Mouse (Mus musculus): ENCODE results near the gene Cmip.

Cmip gene

GRCm38 (mm10) chr8:117348718-117349394 is 92.0 kb downstream of the Cmip start:
- no peak for DNase-seq (ENCODE audit: low spot score)

GRCm38 (mm10) chr8:117349541-117349940 is 92.7 kb downstream of the Cmip start:
- no peak for DNase-seq (ENCODE audit: low spot score)

- no peak for DNase-seq (ENCODE audit: low spot score)
These were observed 95.2 kb downstream of the Cmip start for GRCm38 (mm10) chr8:117352098-117352497.

- DNase-seq (ENCODE audit: low spot score): no peak
These were observed 98.4 kb downstream of the Cmip start for GRCm38 (mm10) chr8:117355111-117355831.

DNA sequence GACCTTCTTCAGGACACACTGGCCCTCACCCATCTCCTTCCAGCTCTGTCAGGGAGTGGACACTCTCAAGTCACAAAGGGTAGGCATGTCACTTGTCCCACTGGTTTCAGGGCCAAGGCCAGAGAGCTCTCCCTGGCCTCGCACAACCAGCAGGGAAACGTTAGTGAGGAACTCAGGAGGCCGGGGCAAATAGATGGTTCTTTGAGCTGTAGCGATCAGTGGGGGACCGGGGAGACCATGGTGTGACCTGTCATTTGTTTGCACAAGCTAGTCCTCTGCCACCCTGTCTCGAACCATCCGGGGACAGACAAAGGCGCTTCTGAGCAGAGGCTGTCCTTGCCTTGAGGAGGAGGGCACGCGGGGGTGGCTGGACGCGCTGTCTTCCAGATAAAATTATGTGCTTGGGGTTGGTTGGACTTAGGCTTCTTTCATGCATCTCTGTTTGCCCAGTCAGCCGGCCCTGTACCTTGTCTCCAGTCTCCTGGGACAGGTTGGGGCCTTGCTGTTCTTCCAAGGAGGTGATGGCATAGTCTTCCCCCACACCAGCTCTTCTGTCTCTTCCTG is 99.3 kb downstream of the Cmip start:
- no peak for DNase-seq (ENCODE audit: low spot score)

- no peak for DNase-seq (ENCODE audit: low spot score)
These were observed 100.9 kb downstream of the Cmip start for GRCm38 (mm10) chr8:117357491-117358467.

- DNase-seq (ENCODE audit: low spot score): no peak
These were observed 103.5 kb downstream of the Cmip start for GRCm38 (mm10) chr8:117360172-117360930.

GRCm38 (mm10) chr8:117361595-117362437 is 105.0 kb downstream of the Cmip start:
- no peak for DNase-seq (ENCODE audit: low spot score)

- no peak for DNase-seq (ENCODE audit: low spot score)
These were observed 105.5 kb downstream of the Cmip start for GRCm38 (mm10) chr8:117362438-117362726.

DNA sequence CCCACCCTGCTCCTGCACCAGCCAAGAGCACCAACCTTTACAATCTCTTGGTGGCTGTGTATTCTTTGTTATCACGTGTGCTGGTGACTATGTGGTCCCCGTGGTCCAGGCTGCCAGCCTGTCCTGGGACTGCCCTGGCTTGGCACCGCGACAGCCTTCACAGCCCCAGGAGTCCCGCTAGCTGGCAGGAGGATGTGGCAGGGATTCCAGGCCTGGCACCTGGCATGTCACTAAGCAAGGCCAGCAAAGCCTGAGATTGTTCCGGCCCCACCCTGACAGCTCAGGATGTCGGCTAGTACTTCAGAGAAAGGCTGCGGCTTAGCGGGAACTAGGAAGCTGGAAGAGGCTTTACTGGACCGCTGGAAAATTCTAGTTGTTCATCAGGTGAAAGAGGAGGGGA is 106.4 kb downstream of the Cmip start:
- no peak for DNase-seq (ENCODE audit: low spot score)

- DNase-seq (ENCODE audit: low spot score): no peak
These were observed 107.7 kb downstream of the Cmip start for GRCm38 (mm10) chr8:117364374-117365160.

DNA sequence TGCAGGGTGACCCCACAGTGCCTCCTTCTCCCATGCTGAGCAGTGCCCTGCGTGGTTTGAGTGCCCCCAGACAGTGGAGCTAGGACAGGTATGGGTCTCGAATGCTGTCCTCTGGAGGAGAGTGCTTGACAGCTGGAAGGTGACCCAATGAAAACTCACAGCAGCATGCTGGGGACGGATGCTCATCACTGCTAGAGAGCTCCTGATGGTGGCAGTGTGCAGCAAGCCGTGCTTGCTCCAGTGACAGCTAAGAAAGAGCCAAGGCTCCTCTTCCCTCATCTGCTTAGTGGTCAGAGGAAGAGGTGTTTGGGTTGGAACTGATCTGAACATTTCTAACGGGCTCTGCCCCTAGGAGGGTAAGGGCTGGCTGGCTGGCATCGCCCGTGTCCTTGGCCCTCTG is 109.6 kb downstream of the Cmip start:
- peak; percentile 48 for DNase-seq (ENCODE audit: low spot score)

- no peak for DNase-seq (ENCODE audit: low spot score)
These were observed 110.6 kb downstream of the Cmip start for GRCm38 (mm10) chr8:117367441-117367840.

- no peak for DNase-seq (ENCODE audit: low spot score)
These were observed 111.9 kb downstream of the Cmip start for GRCm38 (mm10) chr8:117368781-117369180.

- DNase-seq (ENCODE audit: low spot score): no peak
These were observed 113.1 kb downstream of the Cmip start for GRCm38 (mm10) chr8:117370009-117370408.

- DNase-seq (ENCODE audit: low spot score): no peak
These were observed 114.3 kb downstream of the Cmip start for GRCm38 (mm10) chr8:117371189-117371588.

DNA sequence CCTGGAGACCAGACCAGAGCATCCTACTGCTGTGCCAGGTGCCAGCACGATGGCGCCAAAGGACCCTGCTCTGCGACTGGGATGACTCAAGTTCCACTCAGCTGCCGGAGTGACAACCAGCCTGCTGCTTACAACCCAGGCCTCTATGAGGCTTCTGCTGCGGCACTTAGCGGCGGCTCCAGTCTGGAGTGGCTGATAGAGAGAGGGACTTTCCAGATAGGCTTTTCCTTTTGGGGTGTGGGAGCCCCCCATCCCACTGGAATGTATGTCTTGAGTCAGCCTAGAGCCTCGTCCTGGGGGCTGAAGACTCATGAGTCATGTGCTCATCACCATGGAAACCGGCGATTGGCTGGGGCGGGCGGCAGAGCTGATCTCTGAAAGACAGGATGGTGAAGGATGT is 115.2 kb downstream of the Cmip start:
- DNase-seq (ENCODE audit: low spot score): no peak

- DNase-seq (ENCODE audit: low spot score): no peak
These were observed 116.2 kb downstream of the Cmip start for GRCm38 (mm10) chr8:117373001-117373428.

DNA sequence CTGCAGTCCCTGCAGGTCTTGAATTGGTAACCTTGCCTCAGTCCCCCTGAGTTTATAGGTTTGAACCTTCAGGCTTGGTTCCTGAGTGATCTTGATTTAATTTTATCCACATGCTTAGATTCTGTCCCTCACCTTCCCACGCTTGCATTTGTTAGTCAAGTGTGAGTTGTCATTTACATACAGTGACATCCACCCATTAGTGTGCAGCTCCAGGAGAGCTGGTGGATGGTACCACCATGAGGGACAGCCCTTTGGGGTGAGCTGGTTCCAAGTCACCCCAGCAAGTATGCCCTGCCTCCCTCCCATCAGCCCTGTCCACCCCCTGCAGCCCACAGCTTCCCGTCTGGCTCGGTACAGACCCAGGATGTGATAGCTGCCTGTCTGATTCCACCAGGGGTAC is 117.2 kb downstream of the Cmip start:
- no peak for DNase-seq (ENCODE audit: low spot score)

DNA sequence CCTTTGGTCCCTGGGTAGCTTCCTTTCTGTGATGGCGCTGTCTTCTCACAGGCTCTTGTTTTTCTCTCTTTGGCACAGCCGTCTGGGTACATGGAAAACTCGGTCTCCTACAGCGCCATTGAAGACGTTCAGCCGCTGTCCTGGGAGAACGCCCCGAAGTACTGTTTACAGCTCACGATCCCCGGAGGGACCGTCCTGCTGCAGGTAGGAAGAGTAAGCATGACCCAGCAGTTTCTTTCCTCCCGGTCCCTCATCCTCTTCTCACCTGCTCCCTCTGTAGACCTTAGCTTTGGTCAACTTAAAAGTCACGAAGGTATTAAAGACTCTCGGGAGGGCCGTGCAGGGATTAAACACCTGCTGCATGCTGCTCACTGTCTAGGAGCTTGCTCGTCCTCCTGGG is 120.1 kb downstream of the Cmip start:
- DNase-seq (ENCODE audit: low spot score): no peak

All from retina, embryonic 14.5 days (tissue).